Mouse (Mus musculus) heart, postnatal 0 days (tissue): ENCODE measurements around the gene Spred2. TPM values are rescaled to one million over a fixed set of nuclear protein-coding genes. Genes with fewer than 3 reads are reported as not detected.
A peak's percentile ranks its signal among the peaks of the same experiment; 100 is the strongest.

Source experiments
- ATAC-seq: fragments of 200-750 bp; cut with Nextera tagmentation; 2 replicates; pipeline ENCODE4 v1.8.0; 2017; ENCODE audit warnings: low read depth, moderate number of reproducible peaks, moderate library complexity; ENCODE audit not compliant: insufficient read depth
- DNase-seq: peaks from one replicate; pipeline ENCODE4 v3.0.0-alpha.2; 2016; ENCODE audit warnings: low spot score
- H3K27ac ChIP-seq: fragments of 300-500 bp; sonication (generic); 2 replicates; pipeline ENCODE4 v1.5.1; 2014; ENCODE audit warnings: low read depth, mild to moderate bottlenecking
- H3K27me3 ChIP-seq: fragments of 300-500 bp; sonication (generic); 2 replicates; pipeline ENCODE4 v1.6.1; 2014; ENCODE audit warnings: low read length, mixed read lengths; ENCODE audit not compliant: control insufficient read depth, insufficient read depth
- H3K36me3 ChIP-seq: fragments of 300-500 bp; sonication (generic); replicated peaks from 2 replicates; pipeline ENCODE4 v1.6.1; 2014; ENCODE audit warnings: low read length, mixed read lengths; ENCODE audit not compliant: control insufficient read depth, insufficient read depth
- H3K4me1 ChIP-seq: fragments of 300-500 bp; sonication (generic); 2 replicates; pipeline ENCODE4 v1.6.1; 2014; ENCODE audit warnings: antibody characterized with exemption; ENCODE audit not compliant: control insufficient read depth, insufficient read depth
- H3K4me2 ChIP-seq: fragments of 300-500 bp; sonication (generic); 2 replicates; pipeline ENCODE4 v1.6.1; 2014; ENCODE audit warnings: low read depth, mild to moderate bottlenecking, low read length, moderate library complexity
- H3K4me3 ChIP-seq: fragments of 300-500 bp; sonication (generic); 2 replicates; pipeline ENCODE4 v1.5.1; 2014; ENCODE audit warnings: low read depth, low read length
- H3K9ac ChIP-seq: fragments of 300-500 bp; sonication (generic); replicated peaks from 2 replicates; pipeline ENCODE4 v1.6.1; 2014; ENCODE audit warnings: low read depth, low read length, mixed read lengths
- H3K9me3 ChIP-seq: fragments of 300-500 bp; sonication (generic); replicated peaks from 2 replicates; pipeline ENCODE4 v1.6.1; 2016; ENCODE audit warnings: low read length; ENCODE audit not compliant: control insufficient read depth
- CTCF ChIP-seq: IDR thresholded peaks from 2 replicates; pipeline ENCODE4 v1.5.1; 2016; ENCODE audit warnings: antibody characterized with exemption, control low read depth, low read depth
- EP300 ChIP-seq: IDR thresholded peaks from 2 replicates; pipeline ENCODE4 v1.6.1; 2016; ENCODE audit warnings: antibody characterized with exemption, low read depth
- WGBS: fragments of 180-500 bp; shearing (Covaris S2); extraction: QIAGEN DNeasy Blood & Tissue Kit; methylation state at CpG from one replicate; pipeline ENCODE4 v1.1.7; 2014; 5-methylcytosine and 5-hydroxymethylcytosine counted together
- polyA plus RNA-seq: library from polyadenylated mRNA; unstranded; fragments of >200 nt; fragmentation: Nextera tagmentation; extraction: Ambion mirVana; gene quantifications from 2 replicates; pipeline ENCODE4 v1.2.1, GENCODE M21; 2015
- total RNA-seq: library from RNA; depleted of rRNA; stranded (reverse); fragments of >200 nt; gene quantifications from 2 replicates; pipeline ENCODE4 v1.2.3, GENCODE M21; 2014; ENCODE audit warnings: low replicate concordance; rRNA removed

The Spred2 gene
- 7.5 and 8.2 TPM in 2 replicates for total RNA-seq
- polyA plus RNA-seq: 3.2 TPM in 2 replicates

DNA sequence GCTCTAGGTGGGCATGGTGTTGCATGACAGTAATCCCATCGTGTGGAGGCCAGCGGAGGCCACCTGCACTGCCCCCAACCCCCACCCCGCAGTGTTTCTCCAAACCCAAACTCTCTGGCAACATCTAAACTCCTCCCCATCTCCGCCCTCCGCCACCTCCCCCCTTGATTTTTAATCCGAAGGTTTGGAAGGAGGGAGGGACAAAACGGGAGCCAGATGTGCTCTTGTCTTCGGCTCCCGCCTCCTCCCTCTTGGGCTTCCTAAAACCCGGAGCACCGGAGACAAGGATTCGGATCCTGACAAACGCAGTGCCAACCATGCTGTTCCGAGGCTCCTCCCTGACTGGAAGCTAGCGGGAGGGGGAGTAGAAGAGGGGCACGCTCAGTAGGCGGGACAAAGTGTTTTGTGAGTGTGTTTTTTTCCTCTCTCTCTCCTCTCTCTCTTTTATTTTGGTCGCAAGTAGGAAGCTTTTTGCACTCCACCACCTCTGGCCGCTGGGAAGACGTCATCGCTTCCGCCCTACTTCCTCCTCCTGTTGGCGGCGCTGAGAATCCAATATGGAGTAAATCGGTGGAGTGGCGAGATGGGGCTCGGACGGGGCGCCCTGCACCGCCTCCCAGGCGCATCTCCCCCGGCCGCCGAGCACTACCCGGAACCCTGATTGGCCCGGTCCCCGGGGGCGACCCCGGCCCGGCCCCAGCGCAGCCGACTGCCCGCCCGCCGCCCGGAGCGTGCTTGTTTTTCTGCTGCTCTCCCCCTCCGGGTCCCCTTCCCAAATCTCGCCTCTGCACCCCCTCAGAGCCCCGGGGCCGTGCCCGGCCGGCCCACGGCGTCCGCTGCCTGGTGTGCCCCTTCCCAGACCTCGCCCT is at the start of gene Spred2:
Spred2 (plus strand) TSS at position 488 of the 869 bp plus-strand sequence.
- H3K4me1 ChIP-seq: peaks cover 16% of the 10 kb centered on the region
- peak within 1 kb of the TSS; percentile 90 for H3K9ac ChIP-seq
- H3K36me3 ChIP-seq: no peaks in the 10 kb centered on the region
- peak within 1 kb of the TSS; percentile 84 for H3K4me3 ChIP-seq
- H3K9me3 ChIP-seq: no peaks in the 10 kb centered on the region
- peak; percentile 92 for DNase-seq
- no peaks in the 10 kb centered on the region for H3K27me3 ChIP-seq
- H3K4me2 ChIP-seq: peak within 1 kb of the TSS; percentile 94
- H3K27ac ChIP-seq: peak within 1 kb of the TSS; percentile 96
- ATAC-seq: peak; percentile 57
- under 1% methylated on average over 50 of the region's 57 CpGs for WGBS
- TF ChIP-seq CTCF: peak; percentile 17; the same call in 1 of the 2 replicates
- TF ChIP-seq EP300: no peak; the same call in 1 of the 2 replicates

DNA sequence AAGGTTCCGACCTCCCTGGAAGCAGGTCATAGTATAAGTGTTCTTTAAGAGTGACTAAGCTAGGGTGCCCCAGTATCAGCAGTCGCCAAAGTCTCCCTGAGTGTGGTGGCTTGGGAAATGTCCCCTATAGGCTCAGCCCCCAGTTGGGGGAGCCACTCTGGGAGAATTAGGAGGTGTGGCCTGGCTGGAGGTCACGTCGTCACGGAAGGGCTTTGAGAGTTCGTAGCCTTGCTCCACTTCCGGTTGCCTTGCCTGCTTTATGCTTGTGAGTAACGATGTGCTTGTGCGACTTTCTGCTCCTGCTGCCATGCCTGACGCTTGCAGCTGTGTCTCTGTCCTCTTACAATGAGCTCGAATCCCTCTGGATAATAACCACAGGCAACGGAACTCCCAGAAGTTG is 48.6 kb upstream of the Spred2 start:
- 39% methylated on average over 12 of the region's 12 CpGs for WGBS
- Histone ChIP-seq H3K4me3 (no peak overlapping the region), H3K36me3 (no peaks in the 10 kb centered on the region), H3K27me3 (no peaks in the 10 kb centered on the region), H3K9ac (no peak overlapping the region), H3K4me1 (no peaks in the 10 kb centered on the region), H3K9me3 (no peaks in the 10 kb centered on the region), H3K4me2 (0 out of 2 replicates have a peak overlapping the region, but pooled peaks have one; percentile 7), H3K27ac (no peak overlapping the region)
- TF ChIP-seq CTCF: no peak
- no peak for TF ChIP-seq EP300
- ATAC-seq: no peak
- DNase-seq: no peak

DNA sequence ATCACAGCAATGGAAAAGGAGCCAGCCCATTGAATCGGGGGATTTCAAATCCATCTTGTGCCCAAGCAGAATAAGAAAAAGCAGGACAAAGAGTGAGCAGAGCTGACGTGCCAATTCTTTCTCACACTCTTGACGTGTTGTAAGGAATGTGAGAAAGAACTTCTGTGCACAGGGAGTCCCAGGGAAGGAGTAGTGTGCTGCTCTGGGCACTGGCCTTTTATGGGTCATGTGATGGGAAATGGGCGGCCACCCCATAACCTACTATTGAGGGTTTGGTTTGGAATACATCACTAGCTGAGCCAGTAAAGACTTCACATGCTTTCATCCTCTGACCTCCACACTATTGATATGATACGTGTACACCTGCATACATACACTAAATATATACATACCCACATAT is 48.2 kb upstream of the Spred2 start:
- Histone ChIP-seq H3K4me3 (no peak overlapping the region), H3K27ac (no peak overlapping the region), H3K9me3 (no peaks in the 10 kb centered on the region), H3K9ac (no peak overlapping the region), H3K4me1 (no peaks in the 10 kb centered on the region), H3K4me2 (0 out of 2 replicates have a peak overlapping the region, but pooled peaks have one; percentile 7), H3K36me3 (no peaks in the 10 kb centered on the region), H3K27me3 (no peaks in the 10 kb centered on the region)
- ATAC-seq: peak; percentile 67; the same call in 1 of the 2 replicates
- 42% methylated on average over 5 of the region's 5 CpGs for WGBS
- DNase-seq: peak; percentile 12
- no peak for TF ChIP-seq CTCF
- TF ChIP-seq EP300: no peak

DNA sequence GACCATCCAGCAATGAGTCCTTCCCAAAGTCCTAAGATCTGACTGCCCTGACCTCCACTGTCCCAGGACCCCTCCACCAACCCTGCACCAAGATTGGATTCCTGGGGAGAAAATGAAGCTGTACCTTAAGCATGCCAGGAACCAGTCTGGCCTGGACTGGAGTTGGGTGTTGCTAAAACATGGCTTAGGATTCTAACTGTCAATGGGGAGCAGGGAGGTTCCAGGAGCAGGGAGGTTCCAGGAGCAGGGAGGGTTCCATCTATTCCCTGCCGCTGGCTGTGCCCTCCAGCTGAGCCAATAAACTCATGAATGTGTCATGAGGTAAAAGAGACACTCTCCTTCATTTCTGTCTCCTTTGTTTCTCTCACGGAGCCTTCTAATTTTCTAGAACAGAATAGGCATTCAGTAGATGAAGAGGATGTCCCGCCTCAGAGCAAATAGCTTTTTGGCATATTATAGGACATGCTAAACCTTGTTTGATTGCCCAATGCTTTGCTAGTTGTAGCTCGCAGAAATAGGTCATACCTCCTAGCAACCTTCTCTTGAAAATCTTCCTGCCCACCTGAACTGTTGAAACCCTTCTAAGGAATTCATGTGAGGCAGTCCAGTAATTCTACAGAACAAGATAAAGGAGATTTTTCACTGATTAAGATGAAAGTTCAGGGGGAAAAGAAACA is 46.8 kb upstream of the Spred2 start:
- Histone ChIP-seq H3K4me1 (no peaks in the 10 kb centered on the region), H3K27ac (no peak overlapping the region), H3K27me3 (no peaks in the 10 kb centered on the region), H3K4me2 (no peak overlapping the region), H3K9me3 (no peaks in the 10 kb centered on the region), H3K9ac (no peak overlapping the region), H3K4me3 (no peak overlapping the region), H3K36me3 (no peaks in the 10 kb centered on the region)
- DNase-seq: no peak
- no peak for TF ChIP-seq CTCF
- no peak for TF ChIP-seq EP300
- ATAC-seq: no peak
- 76% methylated on average over 4 of the region's 4 CpGs for WGBS

DNA sequence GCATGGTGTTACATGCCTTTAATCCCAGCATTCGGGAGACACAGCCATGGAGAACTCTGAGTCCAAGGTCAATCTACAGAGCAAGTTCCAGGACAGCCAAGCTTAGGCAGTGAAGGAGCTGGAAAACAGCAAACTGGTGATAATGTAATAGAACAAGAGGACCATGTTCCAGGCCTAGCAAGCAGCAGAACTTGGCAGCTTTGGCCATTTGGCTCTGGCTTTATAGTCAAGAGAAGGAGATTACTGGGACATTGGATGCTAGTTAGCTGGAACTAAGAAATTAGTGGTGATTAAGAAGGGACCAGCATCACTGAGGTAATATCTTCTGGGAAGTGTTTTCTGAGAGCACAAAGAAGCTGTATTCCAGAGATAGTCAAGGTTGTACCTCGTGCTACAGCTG is 42.8 kb upstream of the Spred2 start:
- Histone ChIP-seq H3K4me3 (no peak overlapping the region), H3K4me2 (no peak overlapping the region), H3K4me1 (no peaks in the 10 kb centered on the region), H3K9ac (no peak overlapping the region), H3K27ac (no peak overlapping the region), H3K27me3 (no peaks in the 10 kb centered on the region), H3K36me3 (no peaks in the 10 kb centered on the region), H3K9me3 (0 out of 2 replicates have a peak, but pooled peaks cover 3% of the 10 kb centered on the region)
- whole genome bisulfite sequencing: 76% methylated on average over 2 of the region's 2 CpGs
- DNase-seq: no peak
- no peak for TF ChIP-seq EP300
- no peak for TF ChIP-seq CTCF
- ATAC-seq: no peak
